Mouse (Mus musculus) limb, embryonic 15.5 days (tissue): ENCODE measurements around the gene Cebpb. TPM values are rescaled to one million over a fixed set of nuclear protein-coding genes. Genes with fewer than 3 reads are reported as not detected.

Experiments
- ATAC-seq: fragments of 200-750 bp; cut with Nextera tagmentation; 2 replicates; pipeline ENCODE4 v1.8.0; 2017; ENCODE audit warnings: low read depth, moderate TSS enrichment; ENCODE audit not compliant: insufficient number of reproducible peaks, low FRiP score, low TSS enrichment
- H3K27ac ChIP-seq: fragments of 300-500 bp; sonication (generic); 2 replicates; pipeline ENCODE4 v1.5.1; 2015; ENCODE audit warnings: moderate library complexity, mild to moderate bottlenecking, inconsistent platforms
- H3K27me3 ChIP-seq: fragments of 300-500 bp; sonication (generic); 2 replicates; pipeline ENCODE4 v1.6.1; 2015; ENCODE audit warnings: inconsistent platforms
- H3K36me3 ChIP-seq: fragments of 300-500 bp; sonication (generic); 2 replicates; pipeline ENCODE4 v1.6.1; 2015; ENCODE audit warnings: inconsistent platforms
- H3K4me1 ChIP-seq: fragments of 300-500 bp; sonication (generic); 2 replicates; pipeline ENCODE4 v1.6.1; 2015; ENCODE audit warnings: inconsistent platforms
- H3K4me2 ChIP-seq: fragments of 300-500 bp; sonication (generic); 2 replicates; pipeline ENCODE4 v1.6.1; 2015; ENCODE audit warnings: mild to moderate bottlenecking, inconsistent platforms
- H3K4me3 ChIP-seq: fragments of 300-500 bp; sonication (generic); 2 replicates; pipeline ENCODE4 v1.5.1; 2015; ENCODE audit warnings: mild to moderate bottlenecking, inconsistent platforms
- H3K9ac ChIP-seq: fragments of 300-500 bp; sonication (generic); 2 replicates; pipeline ENCODE4 v1.6.1; 2015; ENCODE audit warnings: inconsistent platforms
- H3K9me3 ChIP-seq: fragments of 300-500 bp; sonication (generic); 2 replicates; pipeline ENCODE4 v1.6.1; 2016; ENCODE audit warnings: inconsistent platforms
- WGBS: fragments of 180-500 bp; shearing (Covaris S2); methylation state at CpG from one replicate; pipeline ENCODE4 v1.1.7; 2015; 5-methylcytosine and 5-hydroxymethylcytosine counted together
- polyA plus RNA-seq: library from polyadenylated mRNA; unstranded; fragments of >200 nt; fragmentation: Nextera tagmentation; extraction: Ambion mirVana; gene quantifications from 2 replicates; pipeline ENCODE4 v1.2.1, GENCODE M21; 2015

Cebpb gene
- polyA plus RNA-seq, 1 experiment from 2014 or later, result 25.0 TPM

DNA sequence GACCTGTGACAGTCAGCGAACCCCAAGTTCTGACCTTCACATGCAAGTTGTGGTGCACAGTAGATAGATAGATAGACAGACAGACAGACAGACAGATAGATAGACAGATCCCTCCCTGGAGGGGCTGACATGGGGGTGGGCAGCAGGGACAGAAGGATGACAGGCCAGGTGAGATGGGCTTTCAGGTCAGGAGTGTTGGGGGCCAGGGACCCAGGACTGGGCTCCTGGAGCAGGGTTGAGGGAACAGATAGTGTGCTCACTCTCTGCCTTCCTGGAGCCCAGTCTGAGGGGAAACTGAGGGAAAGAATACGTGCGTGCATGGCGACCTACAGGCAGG lies 1.5 kb upstream of the Cebpb start:
- no peaks in the 10 kb centered on the region for H3K9me3 ChIP-seq
- H3K4me2 ChIP-seq, result no peak overlapping the region
- no peak overlapping the region for H3K9ac ChIP-seq
- H3K27ac ChIP-seq, result no peak overlapping the region
- ATAC-seq, result no peak
- H3K27me3 ChIP-seq, result peaks cover 32% of the 10 kb centered on the region
- H3K36me3 ChIP-seq, result no peaks in the 10 kb centered on the region
- H3K4me3 ChIP-seq, result no peak overlapping the region
- 95% methylated on average over 4 of the region's 4 CpGs for WGBS
- H3K4me1 ChIP-seq, result peaks cover 35% of the 10 kb centered on the region

DNA sequence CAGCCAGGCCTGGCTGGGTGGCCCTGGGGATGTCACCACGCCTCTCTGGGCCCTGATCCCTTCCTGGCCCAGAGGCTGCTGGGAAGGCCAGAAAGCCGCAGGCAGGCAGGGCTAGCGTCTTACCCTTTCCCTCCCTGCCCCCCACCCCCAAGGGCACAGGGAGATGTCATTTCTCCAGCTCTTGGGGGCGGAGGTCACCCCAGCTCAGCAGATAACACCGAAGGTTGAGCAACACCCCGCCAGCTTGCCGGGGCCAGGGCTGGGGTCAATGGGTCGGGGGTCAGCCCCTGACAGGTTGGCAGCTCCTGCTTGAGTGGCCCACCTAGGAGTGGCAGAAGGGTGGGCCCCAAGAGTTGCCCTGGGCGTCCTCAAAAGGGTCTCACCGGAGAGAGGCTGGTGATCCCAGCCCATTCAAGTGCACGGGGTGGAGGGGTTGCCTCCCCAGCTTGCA lies 1.0 kb upstream of the Cebpb start:
- no peak overlapping the region for H3K4me2 ChIP-seq
- peaks cover 35% of the 10 kb centered on the region for H3K27me3 ChIP-seq
- 54% methylated on average over 11 of the region's 11 CpGs for WGBS
- no peak for ATAC-seq
- no peaks in the 10 kb centered on the region for H3K9me3 ChIP-seq
- H3K27ac ChIP-seq, result no peak overlapping the region
- peaks cover 38% of the 10 kb centered on the region for H3K4me1 ChIP-seq
- no peak overlapping the region for H3K4me3 ChIP-seq
- H3K36me3 ChIP-seq, result no peaks in the 10 kb centered on the region
- H3K9ac ChIP-seq, result no peak overlapping the region

DNA sequence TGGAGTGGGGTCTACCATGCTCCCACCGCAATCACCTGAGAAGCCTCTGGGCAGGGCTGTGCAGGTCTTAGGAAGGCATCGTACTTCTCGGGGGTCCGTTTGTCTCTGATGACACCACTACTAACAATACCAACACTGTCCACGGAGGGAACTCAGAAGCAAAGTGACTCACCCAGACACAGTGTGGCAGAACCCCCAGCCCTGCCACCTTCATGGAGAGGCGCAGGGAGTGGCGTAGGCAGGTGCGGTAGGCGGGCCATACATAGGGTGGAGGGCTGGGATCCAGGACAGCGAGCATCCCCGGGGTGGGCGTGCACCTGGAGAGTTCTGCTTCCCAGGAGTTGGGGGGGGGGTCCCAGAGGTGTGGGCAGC lies 603 bp upstream of the Cebpb start:
- no peak; the same call in 1 of the 2 replicates for ATAC-seq
- WGBS, result 23% methylated on average over 12 of the region's 12 CpGs
- Histone ChIP-seq H3K9me3 (no peaks in the 10 kb centered on the region), H3K9ac (no peak overlapping the region), H3K36me3 (no peaks in the 10 kb centered on the region), H3K27ac (no peak overlapping the region), H3K27me3 (peaks cover 35% of the 10 kb centered on the region), H3K4me2 (peak overlapping the region; percentile 97), H3K4me3 (peak overlapping the region; percentile 82), H3K4me1 (peaks cover 39% of the 10 kb centered on the region)

DNA sequence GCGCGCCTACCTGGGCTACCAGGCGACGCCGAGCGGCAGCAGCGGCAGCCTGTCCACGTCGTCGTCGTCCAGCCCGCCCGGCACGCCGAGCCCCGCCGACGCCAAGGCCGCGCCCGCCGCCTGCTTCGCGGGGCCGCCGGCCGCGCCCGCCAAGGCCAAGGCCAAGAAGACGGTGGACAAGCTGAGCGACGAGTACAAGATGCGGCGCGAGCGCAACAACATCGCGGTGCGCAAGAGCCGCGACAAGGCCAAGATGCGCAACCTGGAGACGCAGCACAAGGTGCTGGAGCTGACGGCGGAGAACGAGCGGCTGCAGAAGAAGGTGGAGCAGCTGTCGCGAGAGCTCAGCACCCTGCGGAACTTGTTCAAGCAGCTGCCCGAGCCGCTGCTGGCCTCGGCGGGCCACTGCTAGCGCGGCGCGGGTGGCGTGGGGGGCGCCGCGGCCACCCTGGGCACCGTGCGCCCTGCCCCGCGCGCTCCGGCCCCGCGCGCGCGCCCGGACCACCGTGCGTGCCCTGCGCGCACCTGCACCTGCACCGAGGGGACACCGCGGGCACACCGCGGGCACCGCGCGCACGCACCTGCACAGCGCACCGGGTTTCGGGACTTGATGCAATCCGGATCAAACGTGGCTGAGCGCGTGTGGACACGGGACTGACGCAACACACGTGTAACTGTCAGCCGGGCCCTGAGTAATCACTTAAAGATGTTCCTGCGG lies 945 bp downstream of the Cebpb start, which contains the start of gene Tmem189:
Tmem189 (minus strand) TSS at position 322 of the 718 bp plus-strand sequence.
- H3K27me3 ChIP-seq, result peaks cover 35% of the 10 kb centered on the region
- WGBS, result under 1% methylated on average over 98 of the region's 99 CpGs

DNA sequence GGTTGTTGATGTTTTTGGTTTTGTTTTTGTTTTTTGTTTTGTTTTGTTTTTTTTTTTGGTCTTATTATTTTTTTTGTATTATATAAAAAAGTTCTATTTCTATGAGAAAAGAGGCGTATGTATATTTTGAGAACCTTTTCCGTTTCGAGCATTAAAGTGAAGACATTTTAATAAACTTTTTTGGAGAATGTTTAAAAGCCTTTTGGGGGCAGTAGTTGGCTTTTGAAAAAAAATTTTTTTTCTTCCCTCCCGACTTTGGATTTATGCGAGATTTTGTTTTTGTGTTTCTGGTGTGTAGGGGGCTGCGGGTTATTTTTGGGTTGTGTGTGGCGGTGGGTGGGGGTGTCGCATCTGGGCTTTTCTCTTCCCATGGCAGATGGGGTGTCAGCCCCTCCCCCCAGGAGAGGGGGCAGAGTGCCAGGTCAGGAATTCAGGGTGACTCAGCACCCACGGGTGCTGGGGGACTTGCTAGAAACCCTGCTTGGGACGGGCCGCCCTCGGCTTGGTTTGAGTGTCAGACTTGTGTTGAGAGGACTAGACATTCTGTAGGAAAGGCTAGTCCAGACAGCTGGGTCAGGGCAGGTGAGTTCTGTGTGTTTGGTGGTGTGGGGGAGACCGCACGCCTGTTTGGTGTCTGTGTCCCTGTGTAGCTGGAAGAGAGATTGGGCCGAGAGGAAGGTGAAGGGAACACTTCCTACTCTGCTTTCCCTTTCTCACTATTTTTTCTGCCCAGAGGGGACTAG lies 1.7 kb downstream of the Cebpb start:
- peak overlapping the region; percentile 97 for H3K4me2 ChIP-seq
- peak overlapping the region; percentile 82 for H3K4me3 ChIP-seq
- 45% methylated on average over 15 of the region's 15 CpGs for WGBS
- ATAC-seq, result no peak
- no peaks in the 10 kb centered on the region for H3K9me3 ChIP-seq
- no peaks in the 10 kb centered on the region for H3K36me3 ChIP-seq
- H3K27ac ChIP-seq, result peak overlapping the region; percentile 33
- peaks cover 39% of the 10 kb centered on the region for H3K4me1 ChIP-seq
- peak overlapping the region; percentile 62; the same call in 1 of the 2 replicates for H3K9ac ChIP-seq
- H3K27me3 ChIP-seq, result peaks cover 35% of the 10 kb centered on the region

More for the DNA sequence above, 945 bp downstream of the Cebpb start, which contains the start of gene Tmem189:
- H3K4me2 ChIP-seq, result peak within 1 kb of the TSS; percentile 97
- H3K9me3 ChIP-seq, result no peaks in the 10 kb centered on the region
- no peak for ATAC-seq
- no peaks in the 10 kb centered on the region for H3K36me3 ChIP-seq
- peak within 1 kb of the TSS; percentile 82 for H3K4me3 ChIP-seq
- H3K4me1 ChIP-seq, result peaks cover 39% of the 10 kb centered on the region
- peak within 1 kb of the TSS; percentile 62 for H3K9ac ChIP-seq
- peak within 1 kb of the TSS; percentile 79 for H3K27ac ChIP-seq

DNA sequence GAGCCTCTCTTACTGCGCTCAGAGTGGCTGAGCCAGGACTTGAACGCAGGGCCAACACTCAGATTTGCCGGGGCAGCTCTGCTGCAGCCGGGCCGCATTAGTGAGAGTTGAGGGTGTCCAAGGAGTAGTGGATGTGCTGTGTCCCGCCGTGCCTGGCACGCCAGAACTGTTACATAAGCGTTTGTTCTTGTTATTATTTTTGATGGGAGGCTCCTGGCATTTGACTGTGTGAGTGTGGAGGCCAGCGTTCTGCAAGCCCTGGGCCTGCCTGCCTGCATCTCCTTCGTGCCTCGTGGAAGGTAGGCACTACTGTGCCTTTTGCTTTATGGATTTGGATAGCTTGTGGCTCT lies 2.2 kb downstream of the Cebpb start:
- Histone ChIP-seq H3K9me3 (no peaks in the 10 kb centered on the region), H3K4me2 (peak overlapping the region; percentile 35), H3K27ac (peak overlapping the region; percentile 33), H3K36me3 (no peaks in the 10 kb centered on the region), H3K27me3 (peaks cover 35% of the 10 kb centered on the region), H3K4me1 (peaks cover 39% of the 10 kb centered on the region), H3K4me3 (peak overlapping the region; percentile 82), H3K9ac (no peak overlapping the region)
- ATAC-seq, result no peak
- 80% methylated on average over 12 of the region's 12 CpGs for WGBS

DNA sequence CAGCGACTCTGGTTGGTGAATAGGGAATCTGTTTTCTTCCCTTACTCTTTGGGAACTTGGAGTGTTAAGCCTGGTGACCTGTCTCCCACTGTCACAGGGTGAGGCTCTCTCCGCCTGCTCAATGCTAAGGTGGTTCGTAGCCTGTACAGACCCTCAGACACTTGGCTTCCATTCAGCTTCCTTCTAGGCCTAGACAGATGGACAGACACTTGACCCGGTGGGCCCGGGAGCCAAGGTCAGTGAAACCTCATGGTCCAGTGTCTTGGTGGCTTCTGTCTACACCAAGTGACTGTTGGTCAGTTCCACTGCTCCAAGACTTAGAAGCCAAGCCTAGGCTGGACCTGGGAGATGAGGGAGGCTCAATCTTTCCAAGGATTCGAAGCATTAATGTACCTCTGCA lies 2.7 kb downstream of the Cebpb start:
- ATAC-seq, result no peak
- peaks cover 33% of the 10 kb centered on the region for H3K27me3 ChIP-seq
- no peak overlapping the region for H3K9ac ChIP-seq
- WGBS, result 86% methylated on average over 6 of the region's 6 CpGs
- no peaks in the 10 kb centered on the region for H3K36me3 ChIP-seq
- peak overlapping the region; percentile 35 for H3K4me2 ChIP-seq
- no peak overlapping the region for H3K27ac ChIP-seq
- no peaks in the 10 kb centered on the region for H3K9me3 ChIP-seq
- H3K4me1 ChIP-seq, result peaks cover 40% of the 10 kb centered on the region
- peak overlapping the region; percentile 82; the same call in 1 of the 2 replicates for H3K4me3 ChIP-seq

DNA sequence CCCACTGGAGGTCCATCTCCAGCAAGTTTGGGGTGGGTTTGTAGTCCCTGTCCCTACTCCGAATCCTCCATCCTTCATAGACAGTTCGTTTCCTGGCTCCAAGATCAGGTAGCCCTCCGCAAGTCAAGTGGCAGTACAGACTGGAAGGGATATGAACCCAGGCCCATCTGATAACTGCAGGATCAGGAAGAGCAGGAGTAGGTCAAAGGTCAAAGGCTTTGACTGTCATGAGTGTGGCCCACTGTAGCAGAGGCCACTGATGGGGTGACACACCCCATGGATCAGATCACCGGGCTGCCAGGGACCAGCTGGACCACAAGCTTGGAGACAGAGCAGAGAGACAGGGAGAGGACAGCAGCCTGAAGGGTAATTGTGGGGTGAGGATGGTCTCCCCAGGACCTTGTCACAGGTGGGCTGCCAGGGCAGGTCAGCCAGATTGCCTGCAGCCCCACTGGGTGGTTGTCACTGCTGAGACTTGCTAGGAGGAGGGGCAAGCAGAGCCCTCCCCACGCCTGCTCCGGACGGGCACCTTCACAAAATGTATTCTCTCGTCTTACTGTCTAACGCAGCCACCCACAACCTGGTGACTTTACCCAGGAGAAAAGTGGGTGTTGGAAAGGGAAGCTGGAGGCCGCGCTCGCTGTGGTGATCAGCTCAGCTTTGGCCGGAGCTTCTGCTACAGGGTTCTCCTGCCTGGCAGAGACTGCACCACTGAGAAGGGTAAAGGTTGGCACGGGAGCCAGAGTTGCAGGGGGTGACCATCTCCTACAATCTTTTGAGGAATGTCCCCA lies 3.4 kb downstream of the Cebpb start:
- no peak for ATAC-seq
- no peaks in the 10 kb centered on the region for H3K9me3 ChIP-seq
- H3K27ac ChIP-seq, result no peak overlapping the region
- H3K4me1 ChIP-seq, result peaks cover 41% of the 10 kb centered on the region
- no peak overlapping the region; the same call in 1 of the 2 replicates for H3K4me3 ChIP-seq
- 85% methylated on average over 14 of the region's 14 CpGs for WGBS
- H3K27me3 ChIP-seq, result peaks cover 29% of the 10 kb centered on the region
- H3K36me3 ChIP-seq, result no peaks in the 10 kb centered on the region
- H3K4me2 ChIP-seq, result peak overlapping the region; percentile 35; the same call in 1 of the 2 replicates
- no peak overlapping the region for H3K9ac ChIP-seq

DNA sequence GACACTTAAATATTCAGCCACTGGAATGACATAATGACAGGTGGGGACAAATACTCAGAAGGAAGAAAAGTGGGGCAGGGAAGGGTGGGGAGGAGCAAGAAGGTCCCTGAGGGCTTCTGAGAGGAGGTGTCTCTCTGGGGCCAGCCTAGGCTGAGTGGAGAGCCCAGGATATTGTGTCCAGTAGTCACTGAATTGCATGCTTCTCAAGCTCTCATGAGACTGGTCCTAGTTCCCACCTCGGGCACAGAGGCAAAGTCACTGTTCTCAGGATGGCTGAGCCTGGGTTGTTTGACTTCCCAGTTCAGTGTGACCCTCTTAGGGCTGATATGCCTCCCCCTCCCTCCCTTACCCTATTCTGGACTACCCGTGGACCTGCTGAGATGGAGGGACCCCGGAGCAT lies 4.1 kb downstream of the Cebpb start:
- no peak for ATAC-seq
- Histone ChIP-seq H3K27me3 (peaks cover 23% of the 10 kb centered on the region), H3K4me1 (peaks cover 36% of the 10 kb centered on the region), H3K4me2 (no peak overlapping the region), H3K36me3 (no peaks in the 10 kb centered on the region), H3K27ac (no peak overlapping the region), H3K4me3 (no peak overlapping the region), H3K9ac (no peak overlapping the region), H3K9me3 (no peaks in the 10 kb centered on the region)
- WGBS, result 56% methylated on average over 3 of the region's 3 CpGs

DNA sequence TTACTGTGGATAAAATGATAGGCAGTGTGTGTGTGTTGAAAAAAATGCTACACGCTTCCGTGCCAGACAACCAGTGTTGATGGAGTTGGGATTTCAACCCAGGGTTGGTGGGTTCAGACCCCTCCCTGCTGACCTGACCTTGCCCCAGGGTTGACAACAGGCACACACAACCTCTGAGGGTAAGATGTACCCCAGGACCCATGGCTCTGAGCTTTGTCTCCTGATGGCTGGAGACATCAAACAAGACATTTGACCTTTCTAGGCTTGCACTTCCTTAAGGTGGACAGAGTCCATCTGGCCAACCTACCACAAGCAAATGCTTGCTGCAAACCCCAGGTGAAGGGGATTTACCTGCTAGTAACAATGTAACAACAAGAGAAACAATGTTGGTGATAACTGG lies 4.8 kb downstream of the Cebpb start:
- Histone ChIP-seq H3K4me3 (no peak overlapping the region), H3K36me3 (no peaks in the 10 kb centered on the region), H3K4me1 (peaks cover 30% of the 10 kb centered on the region), H3K9ac (no peak overlapping the region), H3K4me2 (no peak overlapping the region), H3K27ac (no peak overlapping the region), H3K27me3 (peaks cover 21% of the 10 kb centered on the region), H3K9me3 (no peaks in the 10 kb centered on the region)
- WGBS, result 86% methylated on average over 2 of the region's 2 CpGs
- ATAC-seq, result no peak

DNA sequence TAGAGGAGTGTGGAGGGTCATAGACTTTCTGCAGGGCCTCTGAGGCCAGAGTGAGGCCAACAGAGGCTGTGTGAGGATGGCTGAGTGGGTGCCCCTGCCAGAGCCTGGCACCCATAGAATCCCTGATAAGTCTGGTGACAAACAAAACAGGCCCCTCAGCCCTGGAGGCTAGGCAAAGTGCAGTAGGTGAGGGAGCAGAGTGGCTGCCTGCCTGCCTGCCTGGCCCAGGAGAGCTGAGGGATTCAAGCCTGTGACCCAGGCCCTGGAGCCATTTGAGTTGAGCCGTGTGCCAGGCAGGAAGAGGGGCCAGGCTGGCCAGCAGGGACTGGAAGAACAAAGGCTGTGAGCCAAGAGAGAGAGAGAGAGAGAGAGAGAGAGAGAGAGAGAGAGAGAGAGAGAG lies 5.5 kb downstream of the Cebpb start:
- no peak overlapping the region for H3K9ac ChIP-seq
- 57% methylated on average over 1 of the region's 1 CpGs for WGBS
- ATAC-seq, result no peak
- H3K27me3 ChIP-seq, result peaks cover 21% of the 10 kb centered on the region
- H3K27ac ChIP-seq, result no peak overlapping the region
- no peak overlapping the region for H3K4me2 ChIP-seq
- H3K4me3 ChIP-seq, result no peak overlapping the region
- H3K4me1 ChIP-seq, result peaks cover 28% of the 10 kb centered on the region
- no peaks in the 10 kb centered on the region for H3K9me3 ChIP-seq
- no peaks in the 10 kb centered on the region for H3K36me3 ChIP-seq

DNA sequence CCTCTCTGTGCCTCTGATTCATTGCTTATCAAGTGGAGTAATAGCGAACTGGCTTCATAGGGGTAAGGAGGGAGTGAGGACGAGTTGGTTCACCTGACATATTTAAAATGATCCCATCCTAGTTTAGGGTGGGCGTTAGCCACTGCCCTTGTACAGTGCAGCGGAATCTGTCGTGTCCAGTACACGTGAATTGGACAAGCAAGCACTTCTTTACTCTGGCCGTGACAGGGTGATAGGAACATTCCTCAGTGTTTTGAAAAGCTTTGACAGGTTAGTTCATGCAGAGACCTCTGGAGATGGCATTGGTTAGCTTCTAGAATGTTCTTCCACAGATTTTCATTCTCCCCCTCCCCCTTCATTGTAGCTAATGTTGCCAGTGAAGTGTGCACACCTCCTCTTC lies 6.2 kb downstream of the Cebpb start:
- Histone ChIP-seq H3K9me3 (no peaks in the 10 kb centered on the region), H3K4me3 (no peak overlapping the region), H3K27me3 (peaks cover 16% of the 10 kb centered on the region), H3K4me1 (peaks cover 23% of the 10 kb centered on the region), H3K36me3 (no peaks in the 10 kb centered on the region), H3K27ac (no peak overlapping the region), H3K4me2 (no peak overlapping the region), H3K9ac (no peak overlapping the region)
- WGBS, result 94% methylated on average over 7 of the region's 7 CpGs
- ATAC-seq, result no peak
